Mouse (Mus musculus) liver, postnatal 0 days (tissue): ENCODE results near the gene Bmp7.

ENCODE experiments used
- CTCF ChIP-seq: sonication (generic); IDR thresholded peaks from 2 replicates; pipeline ENCODE4 v1.5.1; 2016; ENCODE audit warnings: antibody characterized with exemption, low read depth
- EP300 ChIP-seq: IDR thresholded peaks from 2 replicates; pipeline ENCODE4 v1.6.1; 2016; ENCODE audit warnings: antibody characterized with exemption, low read depth, mild to moderate bottlenecking

- TF ChIP-seq EP300 (no peak), CTCF (no peak)
Measured at GRCm38 (mm10) chr2:172940003-172940798, at the start of gene Bmp7.
